Mouse (Mus musculus) forebrain, embryonic 16.5 days (tissue): ENCODE measurements around the gene Kcnh1. TPM values are rescaled to one million over a fixed set of nuclear protein-coding genes. Genes with fewer than 3 reads are reported as not detected.

ENCODE experiments used
- ATAC-seq: fragments of 200-750 bp; cut with Nextera tagmentation; 2 replicates; pipeline ENCODE4 v1.8.0; 2017; ENCODE audit warnings: mild to moderate bottlenecking, moderate library complexity
- H3K27ac ChIP-seq: fragments of 300-500 bp; sonication (generic); 2 replicates; pipeline ENCODE4 v1.5.1; 2014; ENCODE audit warnings: low read length, control low read depth
- H3K27me3 ChIP-seq: fragments of 300-500 bp; sonication (generic); replicated peaks from 2 replicates; pipeline ENCODE4 v1.6.1; 2014; ENCODE audit warnings: low read length; ENCODE audit not compliant: control insufficient read depth, insufficient read depth
- H3K36me3 ChIP-seq: fragments of 300-500 bp; sonication (generic); 2 replicates; pipeline ENCODE4 v1.6.1; 2014; ENCODE audit not compliant: control insufficient read depth, insufficient read depth
- H3K4me1 ChIP-seq: fragments of 300-500 bp; sonication (generic); replicated peaks from 2 replicates; pipeline ENCODE4 v1.6.1; 2014; ENCODE audit warnings: low read length; ENCODE audit not compliant: control insufficient read depth, insufficient read depth
- H3K4me2 ChIP-seq: fragments of 300-500 bp; sonication (generic); 2 replicates; pipeline ENCODE4 v1.6.1; 2014; ENCODE audit warnings: mild to moderate bottlenecking, low read length, control low read depth
- H3K4me3 ChIP-seq: fragments of 300-500 bp; sonication (generic); replicated peaks from 2 replicates; pipeline ENCODE4 v1.5.1; 2014; ENCODE audit warnings: mild to moderate bottlenecking, low read length, control low read depth
- H3K9ac ChIP-seq: fragments of 300-500 bp; sonication (generic); replicated peaks from 2 replicates; pipeline ENCODE4 v1.6.1; 2014; ENCODE audit warnings: low read depth, low read length, control low read depth
- H3K9me3 ChIP-seq: fragments of 300-500 bp; sonication (generic); 2 replicates; pipeline ENCODE4 v1.6.1; 2016; ENCODE audit warnings: low read length; ENCODE audit not compliant: control insufficient read depth
- WGBS: fragments of 180-500 bp; shearing (Covaris S2); extraction: QIAGEN DNeasy Blood & Tissue Kit; methylation state at CpG from one replicate; pipeline ENCODE4 v1.1.7; 2014; 5-methylcytosine and 5-hydroxymethylcytosine counted together
- polyA plus RNA-seq: library from polyadenylated mRNA; unstranded; fragments of >200 nt; fragmentation: Nextera tagmentation; extraction: Ambion mirVana; gene quantifications from 2 replicates; pipeline ENCODE4 v1.2.1, GENCODE M21; 2015

Kcnh1 gene
- polyA plus RNA-seq, 1 experiment from 2014 or later = 3.0 TPM

DNA sequence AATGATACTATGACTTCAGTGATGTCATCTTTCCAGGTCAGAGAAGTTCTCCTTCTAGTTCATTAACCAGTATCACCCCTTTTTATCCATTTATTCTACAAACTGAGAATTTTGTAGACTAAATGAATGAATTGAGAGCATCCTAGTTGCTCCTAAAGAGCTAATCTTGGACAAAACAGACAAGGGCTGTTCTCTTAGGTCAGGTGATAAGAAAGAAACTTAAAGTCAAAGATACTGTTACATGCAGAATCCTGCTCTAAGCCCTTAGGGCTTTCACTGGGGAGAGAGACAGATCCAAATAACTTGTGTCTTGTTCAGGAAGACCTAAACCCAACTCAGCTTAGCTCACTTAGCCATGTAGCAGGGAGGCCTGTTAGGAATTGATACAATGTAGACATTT, 312.3 kb downstream of the Kcnh1 start:
- no peaks in the 10 kb centered on the region for H3K36me3 ChIP-seq
- no peak overlapping the region for H3K9ac ChIP-seq
- H3K27ac ChIP-seq = no peak overlapping the region
- H3K4me3 ChIP-seq = no peak overlapping the region
- H3K4me1 ChIP-seq = no peaks in the 10 kb centered on the region
- no peaks in the 10 kb centered on the region for H3K9me3 ChIP-seq
- no peak for ATAC-seq
- H3K4me2 ChIP-seq = no peak overlapping the region
- H3K27me3 ChIP-seq = no peaks in the 10 kb centered on the region

DNA sequence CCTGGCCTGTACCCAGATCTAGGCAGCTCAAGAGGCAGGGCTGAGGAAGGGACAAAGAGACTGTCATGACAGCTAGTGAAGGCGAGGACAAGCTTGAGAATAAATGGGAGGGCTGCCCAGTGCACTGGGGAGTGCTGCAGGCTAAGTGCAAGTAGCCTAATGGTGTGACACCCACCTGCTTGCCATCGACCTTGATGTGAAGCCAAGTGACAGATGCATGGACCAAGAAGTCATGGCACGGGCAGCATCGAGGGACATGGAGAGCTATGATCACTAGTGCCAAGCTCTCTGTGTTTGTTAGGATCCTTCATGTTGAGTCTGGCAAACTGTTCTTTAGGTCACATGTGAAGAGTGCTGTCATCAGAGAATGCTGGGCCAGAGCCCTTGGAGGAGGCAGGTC, 313.1 kb downstream of the Kcnh1 start:
- H3K27me3 ChIP-seq = no peaks in the 10 kb centered on the region
- H3K27ac ChIP-seq = no peak overlapping the region
- no peaks in the 10 kb centered on the region for H3K9me3 ChIP-seq
- H3K36me3 ChIP-seq = no peaks in the 10 kb centered on the region
- ATAC-seq = no peak
- no peak overlapping the region for H3K4me2 ChIP-seq
- 79% methylated on average over 4 of the region's 4 CpGs for WGBS
- H3K4me3 ChIP-seq = no peak overlapping the region
- no peak overlapping the region for H3K9ac ChIP-seq
- no peaks in the 10 kb centered on the region for H3K4me1 ChIP-seq

DNA sequence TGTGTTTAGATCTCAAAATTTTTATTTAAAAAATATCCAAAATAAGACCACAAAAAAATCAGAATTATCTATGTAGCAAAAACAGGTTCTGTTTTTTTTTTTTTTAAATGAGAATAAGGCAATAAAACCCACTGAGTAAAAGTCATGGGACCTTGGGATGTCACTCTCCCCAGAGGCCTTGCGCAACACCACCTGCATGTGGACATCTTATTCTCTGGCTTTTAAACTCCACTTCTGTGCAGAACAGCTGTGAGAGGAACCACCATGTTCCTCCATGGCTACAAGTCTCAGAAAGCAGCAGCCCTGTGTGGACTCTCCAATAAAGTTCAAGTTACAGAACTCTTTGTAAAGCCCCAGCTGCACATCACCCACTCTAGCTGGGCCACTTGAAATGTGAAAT, 322.2 kb downstream of the Kcnh1 start:
- WGBS = 95% methylated on average over 1 of the region's 1 CpGs
- no peak overlapping the region for H3K4me2 ChIP-seq
- no peak overlapping the region for H3K27ac ChIP-seq
- ATAC-seq = no peak
- H3K9ac ChIP-seq = no peak overlapping the region
- no peaks in the 10 kb centered on the region for H3K27me3 ChIP-seq
- no peak overlapping the region for H3K4me3 ChIP-seq
- H3K4me1 ChIP-seq = no peaks in the 10 kb centered on the region
- H3K36me3 ChIP-seq = no peaks in the 10 kb centered on the region
- H3K9me3 ChIP-seq = no peaks in the 10 kb centered on the region

DNA sequence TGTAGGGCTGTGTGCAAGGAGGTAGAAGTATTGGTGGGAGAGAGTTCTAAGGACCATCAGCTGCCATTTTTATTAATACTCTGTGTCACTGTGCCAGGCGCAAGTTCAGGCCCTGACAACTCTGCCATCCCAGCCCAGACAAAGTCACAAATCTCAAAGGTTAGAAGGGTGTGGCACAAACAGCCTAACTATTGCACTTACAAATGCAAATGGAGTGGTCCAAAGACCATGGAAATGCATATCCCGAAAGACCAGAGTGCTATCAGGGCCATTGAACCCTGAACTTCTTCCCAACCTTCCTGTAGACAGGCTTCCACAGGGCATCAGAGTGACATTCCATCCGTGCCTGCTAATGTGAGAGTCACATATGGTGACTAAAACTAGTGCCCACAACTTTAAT, 324.8 kb downstream of the Kcnh1 start:
- no peak for ATAC-seq
- no peaks in the 10 kb centered on the region for H3K27me3 ChIP-seq
- H3K36me3 ChIP-seq = no peaks in the 10 kb centered on the region
- no peak overlapping the region for H3K4me3 ChIP-seq
- H3K9me3 ChIP-seq = no peaks in the 10 kb centered on the region
- H3K4me2 ChIP-seq = no peak overlapping the region
- H3K9ac ChIP-seq = no peak overlapping the region
- H3K27ac ChIP-seq = no peak overlapping the region
- WGBS = 83% methylated on average over 3 of the region's 3 CpGs
- H3K4me1 ChIP-seq = no peaks in the 10 kb centered on the region

DNA sequence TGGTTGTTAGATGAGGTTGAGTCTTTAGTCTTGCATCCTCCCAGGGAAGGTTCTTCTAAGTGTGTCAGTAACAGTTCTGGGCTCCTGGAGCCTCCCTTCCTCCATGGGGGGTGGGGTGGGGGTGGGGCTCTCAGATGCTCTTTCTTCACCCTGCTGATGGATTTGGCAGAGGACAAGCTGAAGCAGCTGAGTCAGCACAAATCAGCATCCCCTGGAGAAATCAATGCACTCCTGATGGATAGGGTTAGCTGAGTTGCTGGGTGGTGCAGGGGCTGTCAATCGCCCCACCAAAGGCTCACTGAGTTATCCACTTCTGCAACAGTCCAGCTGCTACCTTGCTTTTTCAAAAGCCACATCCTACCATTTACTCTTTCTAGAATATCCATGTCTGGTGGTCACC, 329.1 kb downstream of the Kcnh1 start:
- Histone ChIP-seq H3K9me3 (no peaks in the 10 kb centered on the region), H3K27me3 (no peaks in the 10 kb centered on the region), H3K4me1 (peaks cover 11% of the 10 kb centered on the region), H3K9ac (no peak overlapping the region), H3K4me2 (no peak overlapping the region), H3K36me3 (no peaks in the 10 kb centered on the region), H3K4me3 (no peak overlapping the region), H3K27ac (no peak overlapping the region)
- 80% methylated on average over 1 of the region's 1 CpGs for WGBS
- no peak for ATAC-seq

DNA sequence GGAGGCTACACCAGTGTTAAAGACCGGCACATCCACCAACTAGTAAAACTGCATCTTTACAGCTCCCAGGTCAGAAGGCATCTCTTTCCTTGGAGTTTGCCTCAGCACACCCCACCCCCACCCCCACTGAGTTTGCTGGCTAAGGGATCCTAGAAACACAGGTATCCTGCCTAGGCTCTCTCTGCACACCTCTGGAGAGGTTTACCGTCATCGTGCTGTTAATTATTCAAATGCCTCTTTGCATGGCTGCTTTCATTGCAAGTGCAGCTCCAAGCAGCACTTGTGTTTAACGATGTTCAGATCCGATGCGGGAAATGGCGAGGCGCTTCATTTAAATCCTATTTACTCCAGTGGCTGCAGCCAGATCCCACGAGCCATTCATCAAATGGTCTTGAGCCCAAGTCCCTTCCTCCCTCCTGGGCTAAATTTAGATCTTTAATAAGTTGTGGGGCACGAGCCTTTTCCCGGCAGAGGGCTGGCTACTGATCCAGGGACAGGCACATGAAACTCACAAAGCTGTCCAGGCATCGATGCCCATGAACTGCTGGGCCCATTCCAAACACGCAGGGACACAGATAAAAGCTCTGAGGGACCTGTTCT, 330.4 kb downstream of the Kcnh1 start:
- Histone ChIP-seq H3K9ac (no peak overlapping the region), H3K4me3 (no peak overlapping the region), H3K9me3 (no peaks in the 10 kb centered on the region), H3K27ac (no peak overlapping the region), H3K27me3 (no peaks in the 10 kb centered on the region), H3K4me1 (peaks cover 11% of the 10 kb centered on the region), H3K4me2 (peak overlapping the region; percentile 9; the same call in 1 of the 2 replicates), H3K36me3 (no peaks in the 10 kb centered on the region)
- WGBS = 19% methylated on average over 13 of the region's 13 CpGs
- no peak for ATAC-seq

DNA sequence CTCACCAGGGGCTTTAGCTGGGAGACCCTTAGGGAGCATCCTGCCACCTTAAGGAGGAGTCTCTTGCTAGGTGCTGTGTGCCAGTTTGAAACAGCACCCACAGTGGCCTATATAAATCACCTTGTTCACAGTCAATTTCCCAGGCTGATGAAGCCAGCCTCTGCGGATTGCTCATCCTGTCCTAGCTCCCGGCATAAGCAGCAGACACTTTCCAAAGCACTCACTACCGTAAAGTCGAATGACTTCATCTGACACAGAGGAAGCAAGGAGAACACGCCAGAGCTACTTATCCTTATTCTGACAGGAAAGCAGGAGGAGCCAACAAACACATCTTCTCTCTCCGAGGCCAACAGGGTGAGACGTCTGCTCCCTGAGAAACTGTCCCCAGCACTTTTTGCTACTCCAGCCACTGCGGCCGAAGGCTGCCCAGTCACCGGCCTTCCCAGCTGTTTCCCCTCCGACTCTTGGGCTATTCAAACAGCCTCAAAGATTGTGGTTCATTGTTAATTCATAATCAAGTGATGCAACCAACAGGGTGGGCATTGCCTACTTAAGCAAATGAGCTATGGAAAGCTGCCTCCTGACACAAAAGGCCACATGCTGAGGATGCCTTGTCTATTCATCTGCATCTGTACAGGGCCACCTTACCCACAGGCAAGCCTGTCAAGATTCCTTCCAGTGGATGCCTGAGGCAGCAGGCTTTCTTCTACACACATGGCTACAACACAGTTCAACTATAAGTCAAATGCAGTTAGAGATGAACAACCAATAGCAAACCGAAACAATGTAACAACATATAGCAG, 332.0 kb downstream of the Kcnh1 start:
- no peak overlapping the region for H3K27ac ChIP-seq
- no peak overlapping the region for H3K9ac ChIP-seq
- no peaks in the 10 kb centered on the region for H3K36me3 ChIP-seq
- ATAC-seq = no peak
- H3K4me2 ChIP-seq = no peak overlapping the region
- no peak overlapping the region for H3K4me3 ChIP-seq
- H3K27me3 ChIP-seq = no peaks in the 10 kb centered on the region
- WGBS = 30% methylated on average over 12 of the region's 12 CpGs
- H3K4me1 ChIP-seq = peaks cover 11% of the 10 kb centered on the region
- no peaks in the 10 kb centered on the region for H3K9me3 ChIP-seq

DNA sequence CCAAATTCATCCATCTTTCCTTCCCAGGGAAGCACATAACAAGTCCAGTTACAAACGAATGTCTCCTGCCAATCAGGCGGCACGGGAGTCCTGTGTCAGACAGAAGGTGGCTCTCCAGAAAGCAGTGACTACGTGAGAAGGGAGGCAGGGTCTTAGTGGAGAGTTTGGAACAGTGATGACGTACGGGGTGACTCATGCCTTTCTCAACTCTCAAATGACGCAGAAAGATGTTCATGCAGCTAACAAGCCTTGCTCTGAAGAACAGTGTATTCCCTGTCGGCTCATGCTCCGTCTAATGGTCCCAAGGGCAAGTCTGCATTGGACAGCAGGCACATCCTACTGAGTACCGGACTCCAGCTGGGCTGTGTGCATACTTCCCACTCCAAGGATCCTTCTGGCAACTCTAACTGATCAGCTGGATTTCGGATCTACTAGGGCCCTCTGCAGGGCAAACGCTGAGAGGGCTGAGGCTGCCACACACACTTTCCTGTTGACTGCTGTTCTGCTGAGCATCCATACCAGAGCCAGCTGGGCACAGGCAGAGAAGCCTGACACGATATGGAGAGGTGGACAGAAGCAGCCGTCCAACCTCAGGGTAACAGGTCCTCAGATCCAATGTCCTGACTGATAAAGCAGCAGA, 335.3 kb downstream of the Kcnh1 start:
- Histone ChIP-seq H3K27me3 (no peaks in the 10 kb centered on the region), H3K9ac (no peak overlapping the region), H3K4me3 (no peak overlapping the region), H3K4me2 (no peak overlapping the region), H3K27ac (no peak overlapping the region), H3K4me1 (peaks cover 10% of the 10 kb centered on the region), H3K36me3 (no peaks in the 10 kb centered on the region), H3K9me3 (no peaks in the 10 kb centered on the region)
- WGBS = 69% methylated on average over 14 of the region's 14 CpGs
- no peak for ATAC-seq

DNA sequence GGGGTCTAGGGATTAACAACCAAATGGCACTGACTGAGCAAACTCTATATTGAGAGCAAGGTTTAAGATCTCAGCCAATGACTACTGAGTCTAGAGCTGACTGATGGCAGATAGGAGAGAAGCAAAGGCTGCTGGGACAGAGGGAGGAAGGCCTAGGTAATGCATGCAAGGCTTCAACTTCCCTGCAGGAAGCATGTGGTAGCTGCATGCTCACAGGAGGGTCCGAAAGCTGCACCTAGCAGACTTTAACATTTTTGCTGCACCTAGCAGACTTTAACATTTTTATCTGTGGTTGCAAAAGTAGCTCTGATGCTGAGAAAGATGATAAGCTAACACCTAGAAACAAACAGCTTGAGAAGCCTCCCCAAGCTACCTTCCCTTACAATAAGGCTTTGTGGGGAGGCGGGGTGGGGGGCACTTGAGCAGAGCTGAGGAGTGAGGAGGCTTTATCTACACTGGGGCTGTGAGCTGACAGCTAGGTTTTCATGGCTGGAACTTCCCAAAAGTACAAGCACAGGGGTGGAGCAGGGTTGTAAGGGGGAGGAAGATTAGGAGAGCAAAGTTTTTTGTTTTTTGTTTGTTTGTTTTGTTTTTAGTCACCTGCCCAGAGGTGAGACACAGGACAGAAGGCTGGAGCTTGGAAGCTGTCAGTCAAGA, 341.0 kb downstream of the Kcnh1 start:
- H3K27me3 ChIP-seq = no peaks in the 10 kb centered on the region
- H3K9me3 ChIP-seq = no peaks in the 10 kb centered on the region
- H3K4me3 ChIP-seq = no peak overlapping the region
- no peak overlapping the region for H3K4me2 ChIP-seq
- H3K27ac ChIP-seq = no peak overlapping the region
- 66% methylated on average over 2 of the region's 2 CpGs for WGBS
- no peak for ATAC-seq
- no peak overlapping the region for H3K9ac ChIP-seq
- no peaks in the 10 kb centered on the region for H3K36me3 ChIP-seq
- no peaks in the 10 kb centered on the region for H3K4me1 ChIP-seq
